Mouse (Mus musculus): ENCODE results near the gene Gpr37l1. TPM values are rescaled to one million over a fixed set of nuclear protein-coding genes. Genes with fewer than 3 reads are reported as not detected.
"Not testable (repeated sequence)": the region's sequence is repeated elsewhere in the genome, so short reads cannot be mapped to it uniquely, and the experiment has no call there.

Gene Gpr37l1
- polyA plus RNA-seq, 1 experiment = not detected

GRCm38 (mm10) chr1:135130376-135131018 is 37.0 kb downstream of the Gpr37l1 start:
- TF ChIP-seq POLR2A (IDR thresholded peaks at IDR 0.05; ENCODE audit: low read depth, low read length) (no peak), CTCF (IDR thresholded peaks at IDR 0.05; ENCODE audit: borderline replicate concordance, insufficient read depth, low read length) (no peak)
- no peak overlapping the region for H3K27ac ChIP-seq (ENCODE audit: insufficient read depth, low read length)

DNA sequence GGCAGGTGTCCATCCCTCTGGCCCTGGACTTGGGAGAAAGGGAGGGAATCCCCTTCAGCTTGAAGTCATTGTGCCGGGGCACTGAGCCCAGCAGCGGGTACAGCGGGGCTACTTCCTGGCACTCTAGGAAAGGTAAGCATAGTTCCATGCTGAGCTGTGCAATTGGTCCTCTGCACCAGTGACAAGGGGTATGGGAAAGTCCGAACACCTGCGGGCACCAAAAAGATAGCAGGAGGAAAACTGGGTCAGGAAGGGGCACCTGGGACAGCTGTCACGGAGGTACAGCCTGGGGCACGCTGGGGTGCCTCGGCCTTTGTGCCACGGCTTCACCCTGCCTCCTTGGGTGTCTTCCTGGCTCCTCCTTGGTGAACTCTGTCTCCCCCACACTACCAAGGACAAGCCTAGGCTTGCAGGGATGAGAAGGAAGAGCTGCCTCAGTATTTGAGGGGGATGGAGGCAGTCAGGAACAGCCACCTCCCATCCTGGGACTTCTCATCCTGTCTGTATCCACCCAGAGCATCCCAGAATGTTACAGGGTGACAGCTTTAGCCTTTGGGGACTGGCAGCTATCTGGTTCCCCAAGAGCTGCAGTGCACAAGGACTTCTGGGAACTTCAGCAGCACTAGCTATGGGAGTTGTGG is 37.8 kb downstream of the Gpr37l1 start:
- peaks cover 2% of the 10 kb centered on the region; the same call in 1 of the 2 replicates for H3K4me1 ChIP-seq (ENCODE audit: control insufficient read depth, insufficient read depth, low read length)

More at GRCm38 (mm10) chr1:135130376-135131018, 37.0 kb downstream of the Gpr37l1 start:
- peaks cover 2% of the 10 kb centered on the region; the same call in 1 of the 2 replicates for H3K4me1 ChIP-seq (ENCODE audit: control insufficient read depth, insufficient read depth, low read length)
- H3K4me3 ChIP-seq (ENCODE audit: insufficient read depth, low read length) = no peak overlapping the region

GRCm38 (mm10) chr1:135128986-135129385 is 38.5 kb downstream of the Gpr37l1 start:
- Histone ChIP-seq H3K27ac (ENCODE audit: insufficient read depth, low read length) (peak overlapping the region; percentile 12), H3K4me3 (ENCODE audit: insufficient read depth, low read length) (no peak overlapping the region), H3K4me1 (ENCODE audit: control insufficient read depth, insufficient read depth, low read length) (peaks cover 2% of the 10 kb centered on the region; the same call in 1 of the 2 replicates)
- TF ChIP-seq POLR2A (IDR thresholded peaks at IDR 0.05; ENCODE audit: low read depth, low read length) (peak; percentile 40), CTCF (IDR thresholded peaks at IDR 0.05; ENCODE audit: borderline replicate concordance, insufficient read depth, low read length) (no peak)

More for the DNA sequence above, 37.8 kb downstream of the Gpr37l1 start:
- TF ChIP-seq CTCF (IDR thresholded peaks at IDR 0.05; ENCODE audit: borderline replicate concordance, insufficient read depth, low read length) (no peak), POLR2A (IDR thresholded peaks at IDR 0.05; ENCODE audit: low read depth, low read length) (no peak)
- H3K4me3 ChIP-seq (ENCODE audit: insufficient read depth, low read length) = no peak overlapping the region
- peak overlapping the region; percentile 12 for H3K27ac ChIP-seq (ENCODE audit: insufficient read depth, low read length)

- Histone ChIP-seq H3K4me1 (ENCODE audit: control insufficient read depth, insufficient read depth, low read length) (peaks cover 2% of the 10 kb centered on the region; the same call in 1 of the 2 replicates), H3K27ac (ENCODE audit: insufficient read depth, low read length) (peak overlapping the region; percentile 67), H3K4me3 (ENCODE audit: insufficient read depth, low read length) (no peak overlapping the region)
- TF ChIP-seq CTCF (IDR thresholded peaks at IDR 0.05; ENCODE audit: borderline replicate concordance, insufficient read depth, low read length) (no peak), POLR2A (IDR thresholded peaks at IDR 0.05; ENCODE audit: low read depth, low read length) (peak; percentile 52)
Observed at GRCm38 (mm10) chr1:135128011-135128441, 39.5 kb downstream of the Gpr37l1 start.

DNA sequence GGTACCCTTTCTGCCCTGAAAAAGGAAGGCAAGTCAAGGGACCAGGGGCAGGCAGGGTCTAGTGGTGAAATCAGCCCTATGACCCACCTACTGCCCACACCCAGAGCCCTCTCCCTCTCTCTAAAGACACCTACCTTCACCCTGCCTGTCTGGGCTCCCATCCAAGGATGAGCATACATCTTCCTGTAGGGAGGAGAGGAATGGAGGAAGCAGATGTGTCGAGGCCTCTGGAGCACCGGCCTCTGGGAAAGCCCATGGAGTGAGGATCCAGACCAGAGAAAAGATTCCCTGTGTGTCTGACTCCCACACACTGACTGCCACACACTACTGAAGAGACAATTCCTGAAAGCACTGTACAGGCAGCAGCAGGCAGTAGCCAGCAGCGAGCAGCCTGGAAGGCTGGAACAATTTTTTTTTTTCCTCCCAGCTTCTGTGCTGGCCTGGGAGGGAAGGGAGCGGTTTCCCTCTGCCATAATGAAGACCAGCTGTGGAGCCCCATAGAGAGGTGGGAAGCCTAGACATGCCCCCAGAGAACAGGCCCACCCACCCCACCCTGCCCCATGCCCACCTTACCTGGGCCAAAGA is 40.9 kb downstream of the Gpr37l1 start:
- Histone ChIP-seq H3K27ac (ENCODE audit: insufficient read depth, low read length) (peak overlapping the region; percentile 67), H3K4me3 (ENCODE audit: insufficient read depth, low read length) (no peak overlapping the region), H3K4me1 (ENCODE audit: control insufficient read depth, insufficient read depth, low read length) (peaks cover 2% of the 10 kb centered on the region; the same call in 1 of the 2 replicates)
- TF ChIP-seq CTCF (IDR thresholded peaks at IDR 0.05; ENCODE audit: borderline replicate concordance, insufficient read depth, low read length) (no peak), POLR2A (IDR thresholded peaks at IDR 0.05; ENCODE audit: low read depth, low read length) (0 out of 2 replicates have a peak, but pooled peaks have one; percentile 36)

DNA sequence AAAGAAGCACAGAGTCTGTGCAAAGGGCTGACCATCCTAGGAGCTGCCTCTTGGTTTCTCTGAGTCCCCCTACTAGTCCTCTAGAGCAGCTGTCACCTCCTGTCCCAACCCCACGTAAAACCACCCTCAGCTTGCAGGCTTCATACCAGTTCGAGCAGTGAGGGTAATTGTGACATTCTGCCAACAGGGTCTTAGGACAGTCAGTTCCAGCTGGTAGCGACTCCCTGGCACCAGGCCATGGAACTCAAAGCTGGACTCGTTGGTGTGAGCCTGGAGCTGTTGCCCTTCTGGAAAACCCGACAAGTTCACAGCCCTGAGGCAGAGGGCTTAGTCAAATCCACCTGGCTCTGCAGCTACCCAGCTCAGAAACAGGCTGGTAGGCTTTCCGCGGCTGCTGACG is 41.5 kb downstream of the Gpr37l1 start:
- TF ChIP-seq POLR2A (IDR thresholded peaks at IDR 0.05; ENCODE audit: low read depth, low read length) = no peak
- TF ChIP-seq CTCF (IDR thresholded peaks at IDR 0.05; ENCODE audit: borderline replicate concordance, insufficient read depth, low read length) = no peak
- Histone ChIP-seq H3K4me3 (ENCODE audit: insufficient read depth, low read length) (no peak overlapping the region), H3K27ac (ENCODE audit: insufficient read depth, low read length) (peak overlapping the region; percentile 45; the same call in 1 of the 2 replicates), H3K4me1 (ENCODE audit: control insufficient read depth, insufficient read depth, low read length) (peaks cover 5% of the 10 kb centered on the region)

DNA sequence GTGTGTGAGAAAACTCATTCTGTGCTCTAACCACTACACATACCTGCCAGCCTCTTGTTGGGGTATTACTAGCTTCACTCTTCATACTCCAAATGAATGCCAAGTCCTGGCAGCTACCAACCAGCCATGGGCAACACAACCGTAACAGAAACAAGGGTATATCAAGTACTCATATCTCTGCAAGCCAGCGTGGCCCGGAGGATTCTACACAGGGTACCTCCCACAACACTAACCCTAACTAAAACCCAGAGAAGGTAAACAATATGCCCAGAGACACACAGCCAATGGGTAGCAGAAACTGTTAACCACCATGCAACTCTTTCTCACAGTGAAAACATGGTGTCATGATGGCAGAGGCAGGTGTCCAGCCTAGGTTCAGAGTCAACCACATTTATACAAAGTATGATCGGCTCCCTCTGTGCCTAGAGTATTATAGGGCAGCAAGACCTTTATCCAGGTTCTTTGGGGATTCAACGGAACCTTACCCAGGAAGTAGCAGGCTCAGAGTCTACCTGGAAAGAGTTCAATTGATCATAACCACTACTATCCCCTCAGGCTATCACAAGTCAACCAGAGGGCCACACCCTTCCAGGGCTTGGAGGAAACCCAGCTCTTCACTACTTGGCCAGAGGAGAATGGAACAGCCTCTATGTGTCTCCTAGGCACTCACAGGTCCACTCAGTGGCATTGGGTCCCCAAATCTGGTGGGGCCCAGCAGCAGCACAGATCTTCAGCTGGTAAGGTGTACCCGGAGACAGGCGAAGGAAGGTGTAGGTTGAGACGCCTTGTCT is 42.7 kb downstream of the Gpr37l1 start:
- H3K4me1 ChIP-seq (ENCODE audit: control insufficient read depth, insufficient read depth, low read length) = peaks cover 5% of the 10 kb centered on the region
- no peak overlapping the region for H3K27ac ChIP-seq (ENCODE audit: insufficient read depth, low read length)
- TF ChIP-seq POLR2A (IDR thresholded peaks at IDR 0.05; ENCODE audit: low read depth, low read length) (no peak), CTCF (IDR thresholded peaks at IDR 0.05; ENCODE audit: borderline replicate concordance, insufficient read depth, low read length) (no peak)
- no peak overlapping the region for H3K4me3 ChIP-seq (ENCODE audit: insufficient read depth, low read length)

- TF ChIP-seq CTCF (IDR thresholded peaks at IDR 0.05; ENCODE audit: borderline replicate concordance, insufficient read depth, low read length) = peak; percentile 83
- no peak for TF ChIP-seq POLR2A (IDR thresholded peaks at IDR 0.05; ENCODE audit: low read depth, low read length)
- Histone ChIP-seq H3K4me3 (ENCODE audit: insufficient read depth, low read length) (no peak overlapping the region), H3K4me1 (ENCODE audit: control insufficient read depth, insufficient read depth, low read length) (peaks cover 3% of the 10 kb centered on the region), H3K27ac (ENCODE audit: insufficient read depth, low read length) (no peak overlapping the region)
Observed at GRCm38 (mm10) chr1:135112661-135113060, 54.8 kb downstream of the Gpr37l1 start.

DNA sequence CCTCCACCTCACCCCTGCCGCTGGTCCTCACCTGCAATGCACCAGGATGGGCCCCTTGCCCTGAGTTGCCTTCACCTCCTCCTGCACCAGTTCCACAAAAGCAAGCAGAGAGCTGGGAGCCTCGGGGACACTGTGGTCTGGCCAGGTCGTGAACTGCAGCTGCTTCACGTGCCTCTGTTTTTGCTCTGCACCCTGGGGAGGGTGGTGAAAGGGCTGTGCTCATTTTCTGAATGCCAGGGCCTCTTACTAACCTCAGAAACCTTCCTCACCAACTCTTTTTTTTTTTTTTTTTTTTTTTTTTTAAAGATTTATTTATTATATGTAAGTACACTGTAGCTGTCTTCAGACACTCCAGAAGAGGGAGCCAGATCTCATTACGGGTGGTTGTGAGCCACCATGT is 56.2 kb downstream of the Gpr37l1 start:
- not testable (repeated sequence) for H3K27ac ChIP-seq (ENCODE audit: insufficient read depth, low read length); H3K4me1 ChIP-seq (ENCODE audit: control insufficient read depth, insufficient read depth, low read length); H3K4me3 ChIP-seq (ENCODE audit: insufficient read depth, low read length)

Other genes starting within 250 kb of the Gpr37l1 start
- 20.3 and 21.1 TPM in 2 replicates for gene Ppp1r12b, start 211.7 kb downstream of the Gpr37l1 start, polyA plus RNA-seq (2011; ENCODE audit: insufficient read length, low read depth, missing spikeins)
- gene Ube2t, start 205.1 kb downstream of the Gpr37l1 start, polyA plus RNA-seq (2011; ENCODE audit: insufficient read length, low read depth, missing spikeins) = 12.0 and 19.0 TPM in 2 replicates
- gene Lgr6, start 62.4 kb downstream of the Gpr37l1 start, polyA plus RNA-seq (2011; ENCODE audit: insufficient read length, low read depth, missing spikeins) = 2.3 TPM in 2 replicates
- 0.79 and 0.85 TPM in 2 replicates for gene Ptpn7, start 35.0 kb downstream of the Gpr37l1 start, polyA plus RNA-seq (2011; ENCODE audit: insufficient read length, low read depth, missing spikeins)
- 115 and 141 TPM in 2 replicates for gene Arl8a, start 20.9 kb downstream of the Gpr37l1 start, polyA plus RNA-seq (2011; ENCODE audit: insufficient read length, low read depth, missing spikeins)
- gene Elf3, start 90.9 kb upstream of the Gpr37l1 start, polyA plus RNA-seq (2011; ENCODE audit: insufficient read length, low read depth, missing spikeins) = not detected in 2 replicates
- gene Rnpep, start 116.4 kb upstream of the Gpr37l1 start, polyA plus RNA-seq (2011; ENCODE audit: insufficient read length, low read depth, missing spikeins) = 49.3 and 58.6 TPM in 2 replicates
- gene Timm17a, start 146.1 kb upstream of the Gpr37l1 start, polyA plus RNA-seq (2011; ENCODE audit: insufficient read length, low read depth, missing spikeins) = 108 and 181 TPM in 2 replicates
- gene Lmod1, start 157.1 kb upstream of the Gpr37l1 start, polyA plus RNA-seq (2011; ENCODE audit: insufficient read length, low read depth, missing spikeins) = 47.9 and 79.9 TPM in 2 replicates
- gene Shisa4, start 207.6 kb upstream of the Gpr37l1 start, polyA plus RNA-seq (2011; ENCODE audit: insufficient read length, low read depth, missing spikeins) = 82.8 and 101 TPM in 2 replicates

Measured in embryonic fibroblast, embryonic 13.5 days (primary cell).